Mouse (Mus musculus): ENCODE measurements around the gene Traf3. TPM values are rescaled to one million over a fixed set of nuclear protein-coding genes. Genes with fewer than 3 reads are reported as not detected.

The Traf3 gene
- polyA plus RNA-seq, 1 experiment from 2014 or later, result 18.7 TPM

DNA sequence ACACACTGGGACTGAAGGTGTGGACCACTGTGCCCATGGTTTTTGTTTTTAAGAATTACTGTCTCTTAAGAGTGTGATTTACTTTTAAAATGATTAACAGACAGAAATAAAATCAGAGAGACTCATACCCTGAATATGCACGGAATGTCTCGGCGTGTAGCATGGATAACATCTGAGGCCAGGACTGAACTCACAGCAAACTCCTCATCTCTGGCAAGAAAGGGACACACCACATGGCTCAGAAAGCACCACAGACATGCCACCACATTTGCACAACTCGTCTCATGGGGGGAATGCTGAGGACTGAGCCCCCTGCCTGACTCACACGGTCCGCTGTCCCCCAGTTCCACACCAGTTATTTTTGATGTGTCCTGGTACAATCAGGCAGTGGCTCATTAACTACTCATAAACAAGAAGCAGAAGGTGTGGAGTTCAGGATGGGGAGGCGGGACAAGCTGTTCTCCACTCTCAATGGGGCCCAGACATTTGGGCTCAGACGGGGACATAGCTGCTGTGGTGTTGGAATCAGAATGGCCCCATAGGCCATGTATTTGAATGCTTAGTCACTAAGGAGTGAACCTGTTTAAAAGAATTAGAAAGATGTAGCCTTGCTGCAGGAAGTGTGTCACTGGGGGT lies 137.7 kb downstream of the Traf3 start:
- Histone ChIP-seq H3K27ac (replicated peaks) (no peak overlapping the region), H3K4me2 (no peak overlapping the region), H3K27me3 (no peaks in the 10 kb centered on the region), H3K9me3 (no peaks in the 10 kb centered on the region), H3K36me3 (peaks cover 89% of the 10 kb centered on the region), H3K4me3 (no peak overlapping the region), H3K9ac (no peak overlapping the region), H3K4me1 (replicated peaks) (no peaks in the 10 kb centered on the region)
- WGBS, result 94% methylated on average over 8 of the region's 8 CpGs
- ATAC-seq (ENCODE audit: low FRiP score, low read depth), result no peak

DNA sequence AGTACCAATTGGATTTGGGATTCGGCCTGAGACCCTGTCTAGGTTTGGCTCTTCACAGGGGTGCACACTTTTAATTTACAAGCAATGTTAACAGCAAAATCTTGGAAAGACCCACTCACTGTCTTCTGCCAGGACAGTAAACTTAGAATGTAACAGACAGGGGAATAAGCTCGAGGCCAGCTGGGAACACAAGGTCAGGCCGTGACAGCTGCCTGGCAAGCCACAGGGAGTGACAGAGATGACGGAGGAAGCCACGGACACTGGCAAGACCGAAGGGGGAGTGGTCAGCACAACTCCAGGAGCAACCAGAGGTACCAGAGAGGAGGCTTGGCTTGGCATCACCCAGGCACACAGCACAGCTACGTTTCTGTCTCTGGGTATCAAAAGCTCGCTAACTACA lies 140.7 kb downstream of the Traf3 start:
- 87% methylated on average over 8 of the region's 8 CpGs for WGBS
- peaks cover 92% of the 10 kb centered on the region for H3K36me3 ChIP-seq
- H3K4me2 ChIP-seq, result no peak overlapping the region
- no peak for ATAC-seq (ENCODE audit: low FRiP score, low read depth)
- H3K27me3 ChIP-seq, result no peaks in the 10 kb centered on the region
- no peak overlapping the region for H3K27ac ChIP-seq (replicated peaks)
- no peaks in the 10 kb centered on the region for H3K9me3 ChIP-seq
- no peak overlapping the region for H3K4me3 ChIP-seq
- H3K9ac ChIP-seq, result no peak overlapping the region
- no peaks in the 10 kb centered on the region for H3K4me1 ChIP-seq (replicated peaks)

GRCm38 (mm10) chr12:111309256-111309655 lies 143.1 kb downstream of the Traf3 start:
- no peak for ATAC-seq (ENCODE audit: low FRiP score, low read depth)
- H3K4me3 ChIP-seq, result no peak overlapping the region
- peaks cover 93% of the 10 kb centered on the region for H3K36me3 ChIP-seq
- H3K9me3 ChIP-seq, result no peaks in the 10 kb centered on the region
- H3K9ac ChIP-seq, result no peak overlapping the region
- H3K4me2 ChIP-seq, result no peak overlapping the region
- WGBS, result 74% methylated on average over 12 of the region's 12 CpGs
- no peaks in the 10 kb centered on the region for H3K4me1 ChIP-seq (replicated peaks)
- H3K27me3 ChIP-seq, result no peaks in the 10 kb centered on the region
- H3K27ac ChIP-seq (replicated peaks), result 0 out of 2 replicates have a peak overlapping the region, but pooled peaks have one; percentile 5

DNA sequence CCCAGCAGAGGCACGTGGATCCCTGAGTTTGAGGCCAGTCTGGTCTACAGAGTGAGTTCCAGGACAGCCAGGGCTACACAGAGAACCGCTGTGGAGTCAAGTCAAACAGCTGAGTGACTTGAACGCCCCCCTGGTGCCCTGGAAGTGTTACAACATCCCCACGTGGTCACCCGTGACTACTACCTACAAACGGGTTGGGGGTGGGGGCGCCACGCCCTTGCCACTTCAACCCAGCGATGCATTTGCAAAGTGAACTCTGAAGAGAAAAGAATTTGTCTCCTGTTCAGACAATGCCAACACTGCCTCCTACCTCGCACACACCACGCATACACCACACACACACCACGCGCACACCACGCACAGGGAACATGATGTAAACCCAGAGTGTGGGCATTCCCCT lies 143.8 kb downstream of the Traf3 start:
- Histone ChIP-seq H3K9ac (no peak overlapping the region), H3K9me3 (no peaks in the 10 kb centered on the region), H3K36me3 (peaks cover 93% of the 10 kb centered on the region), H3K4me1 (replicated peaks) (no peaks in the 10 kb centered on the region), H3K4me3 (no peak overlapping the region), H3K27ac (replicated peaks) (no peak overlapping the region), H3K27me3 (no peaks in the 10 kb centered on the region), H3K4me2 (no peak overlapping the region)
- 90% methylated on average over 14 of the region's 14 CpGs for WGBS
- ATAC-seq (ENCODE audit: low FRiP score, low read depth), result no peak

DNA sequence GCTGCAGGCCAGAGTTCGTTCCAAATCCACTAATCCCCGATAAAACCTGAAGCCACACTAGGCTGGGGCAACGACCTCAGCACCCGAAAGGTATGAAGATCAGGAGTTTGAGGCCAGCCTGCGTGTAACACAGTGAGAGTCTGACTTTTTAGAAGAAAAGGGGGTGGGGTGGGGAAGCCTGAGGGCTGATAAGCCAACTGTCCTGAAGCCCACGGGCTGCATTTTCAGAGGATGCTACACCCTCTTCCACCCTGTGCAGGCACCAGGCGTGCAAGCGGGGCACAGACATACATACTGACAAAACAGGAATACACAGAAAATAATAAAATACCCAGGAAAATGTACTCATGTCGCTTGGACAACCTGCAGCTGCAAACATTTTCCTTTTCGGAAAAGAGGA lies 145.6 kb downstream of the Traf3 start:
- H3K9me3 ChIP-seq, result no peaks in the 10 kb centered on the region
- no peak overlapping the region for H3K9ac ChIP-seq
- WGBS, result 98% methylated on average over 10 of the region's 10 CpGs
- H3K27ac ChIP-seq (replicated peaks), result no peak overlapping the region
- H3K4me1 ChIP-seq (replicated peaks), result no peaks in the 10 kb centered on the region
- peaks cover 93% of the 10 kb centered on the region for H3K36me3 ChIP-seq
- no peak overlapping the region for H3K4me2 ChIP-seq
- ATAC-seq (ENCODE audit: low FRiP score, low read depth), result no peak
- H3K4me3 ChIP-seq, result no peak overlapping the region
- no peaks in the 10 kb centered on the region for H3K27me3 ChIP-seq

DNA sequence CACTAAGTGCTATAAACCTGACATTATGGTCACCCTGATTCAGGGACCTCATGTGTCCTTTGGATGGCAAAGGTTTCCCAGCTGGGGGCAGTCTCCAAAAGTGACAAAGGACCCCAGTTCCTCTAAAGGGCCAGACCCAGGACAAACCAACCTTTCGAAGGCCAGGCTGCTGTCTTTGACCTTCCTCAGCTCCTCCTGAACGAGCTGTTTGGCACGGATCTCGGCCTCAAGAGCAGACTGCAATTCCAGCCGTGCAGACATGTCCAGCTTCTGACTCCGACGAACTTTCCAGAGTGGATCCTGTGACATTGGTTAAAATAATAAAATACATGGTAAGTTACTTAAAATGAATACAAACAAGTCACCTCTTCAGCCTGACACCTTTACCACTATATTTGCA lies 148.1 kb downstream of the Traf3 start:
- H3K36me3 ChIP-seq, result peaks cover 97% of the 10 kb centered on the region
- WGBS, result 92% methylated on average over 7 of the region's 7 CpGs
- H3K27me3 ChIP-seq, result no peaks in the 10 kb centered on the region
- H3K4me2 ChIP-seq, result no peak overlapping the region
- no peak overlapping the region for H3K4me3 ChIP-seq
- ATAC-seq (ENCODE audit: low FRiP score, low read depth), result no peak
- no peaks in the 10 kb centered on the region for H3K9me3 ChIP-seq
- no peak overlapping the region for H3K9ac ChIP-seq
- H3K4me1 ChIP-seq (replicated peaks), result no peaks in the 10 kb centered on the region
- no peak overlapping the region for H3K27ac ChIP-seq (replicated peaks)

Other genes starting within 250 kb of the Traf3 start
- 10.1 and 10.5 TPM in 2 replicates for gene Ankrd9, start 187.3 kb upstream of the Traf3 start, polyA plus RNA-seq (2015; fragmentation: Nextera tagmentation; extraction: Ambion mirVana)
- 5.7 and 5.9 TPM in 2 replicates for gene Rcor1, start 127.0 kb upstream of the Traf3 start, polyA plus RNA-seq (2015; fragmentation: Nextera tagmentation; extraction: Ambion mirVana)
- not detected in 2 replicates for gene 4930595D18Rik, start 18.1 kb downstream of the Traf3 start, polyA plus RNA-seq (2015; fragmentation: Nextera tagmentation; extraction: Ambion mirVana)
- 30.9 and 32.0 TPM in 2 replicates for gene Amn, start 104.7 kb downstream of the Traf3 start, polyA plus RNA-seq (2015; fragmentation: Nextera tagmentation; extraction: Ambion mirVana)
- 41.2 and 42.4 TPM in 2 replicates for gene Cdc42bpb, start 211.3 kb downstream of the Traf3 start, polyA plus RNA-seq (2015; fragmentation: Nextera tagmentation; extraction: Ambion mirVana)
- gene Lbhd2, start 240.4 kb downstream of the Traf3 start, polyA plus RNA-seq (2015; fragmentation: Nextera tagmentation; extraction: Ambion mirVana), result 1.6 and 1.9 TPM in 2 replicates

All from hindbrain, embryonic 15.5 days (tissue).